Mouse (Mus musculus) thymus, postnatal 4 days (tissue): ENCODE results near the gene Tmprss11a.

Source experiments
- DNase-seq: peaks from one replicate; pipeline ENCODE4 v3.0.0; 2021

Tmprss11a gene

DNA sequence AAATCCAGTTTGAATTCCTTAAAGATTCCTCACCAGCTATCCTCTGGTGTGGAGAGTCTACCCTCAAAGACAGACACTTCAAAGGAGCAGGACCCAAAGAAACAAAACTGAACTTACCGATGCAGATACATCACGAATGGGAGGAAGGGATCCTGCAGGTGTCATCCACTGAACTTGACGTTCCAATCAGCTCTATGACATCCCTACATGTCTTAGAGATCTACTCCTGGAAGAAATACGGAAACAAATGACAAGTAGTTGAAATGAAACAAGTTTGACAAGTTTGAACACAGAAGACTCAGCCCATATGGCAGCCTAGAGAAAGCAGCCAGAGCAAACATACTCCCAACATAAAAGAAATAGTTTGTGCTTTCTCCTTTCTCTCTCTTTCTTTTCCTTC, at the start of gene Tmprss11a:
TSS of gene Tmprss11a (minus strand) at position 101 of the 400 bp plus-strand sequence.
- DNase-seq: no peak

DNA sequence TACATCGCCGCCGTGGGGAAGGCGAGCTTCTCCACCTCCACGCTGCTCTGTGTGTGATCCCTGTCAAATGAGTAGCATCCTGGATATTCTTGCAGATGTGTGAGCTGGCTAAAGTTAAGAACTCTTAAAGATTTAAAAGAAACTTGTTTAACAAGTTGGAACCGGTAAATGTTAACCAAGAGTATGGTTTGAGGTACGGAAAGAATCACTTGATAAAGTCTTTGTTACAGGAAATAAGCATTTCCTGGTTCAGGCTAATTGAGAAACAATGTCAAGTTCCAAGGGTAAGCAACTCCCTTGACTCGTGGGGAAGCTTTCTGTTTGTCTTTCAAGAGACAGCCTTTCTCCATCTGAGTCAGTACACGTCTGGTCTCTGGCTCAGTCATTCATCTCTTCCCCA, 49.7 kb upstream of the Tmprss11a start, which contains the start of gene Tmprss11g:
TSS of gene Tmprss11g (minus strand) at position 101 of the 400 bp plus-strand sequence.
- no peak for DNase-seq

DNA sequence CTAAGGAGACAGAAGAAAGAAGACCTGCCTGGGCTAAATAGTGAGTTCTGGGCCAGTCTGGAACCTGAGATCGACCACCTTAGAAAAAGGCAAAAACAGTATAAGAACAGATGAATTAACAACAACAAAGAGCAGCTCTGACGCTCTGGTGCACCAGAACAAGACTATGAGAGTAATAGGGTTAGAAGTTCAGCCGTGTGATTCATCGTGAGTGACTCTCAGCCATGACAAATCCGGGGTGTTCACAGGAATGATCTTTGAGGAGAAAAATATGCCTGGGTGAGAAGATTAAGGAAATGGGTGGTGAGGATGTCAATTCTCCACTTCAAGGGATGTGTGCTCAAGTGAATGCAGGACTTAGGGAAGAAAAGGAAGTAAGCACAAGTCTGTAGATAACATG, 42.7 kb upstream of the Tmprss11a start:
- DNase-seq: no peak

DNA sequence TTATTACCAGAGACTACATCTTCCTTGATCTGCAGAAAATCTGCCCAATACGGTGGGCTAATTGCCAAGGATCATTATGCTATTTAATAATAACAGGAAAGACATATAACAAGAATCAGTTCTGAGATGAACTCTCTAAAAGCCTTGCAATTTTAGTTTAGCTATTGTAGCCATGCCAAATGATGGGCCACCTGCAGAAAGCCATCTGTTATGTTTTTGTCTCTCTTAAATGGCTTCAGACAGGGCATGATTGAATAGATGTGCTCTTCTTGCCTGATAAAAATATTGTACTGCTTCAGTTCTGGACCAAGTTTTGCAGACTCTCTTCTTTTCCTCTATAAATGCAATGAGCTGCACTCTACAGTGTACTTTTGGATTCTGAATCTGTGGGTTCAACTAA, 24.7 kb upstream of the Tmprss11a start:
- DNase-seq: no peak

DNA sequence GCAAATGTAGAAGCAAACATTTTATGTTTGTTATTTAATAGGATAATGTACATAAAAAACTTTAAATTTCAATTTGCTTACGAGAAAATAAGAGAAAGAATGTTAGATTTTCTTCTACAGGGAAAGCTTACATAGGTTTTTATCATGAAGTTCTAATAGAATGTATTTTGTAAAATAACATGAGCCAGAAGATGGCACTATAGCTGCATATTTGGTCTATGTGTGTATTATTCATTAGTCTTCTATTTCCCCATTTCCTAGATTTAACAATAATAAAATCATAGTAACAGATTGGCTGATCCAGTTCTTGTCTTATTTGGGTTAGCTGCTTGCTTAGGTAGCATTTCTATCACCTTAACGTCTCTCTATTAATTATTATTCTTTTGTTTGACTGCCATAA, 13.8 kb upstream of the Tmprss11a start:
- DNase-seq: no peak

DNA sequence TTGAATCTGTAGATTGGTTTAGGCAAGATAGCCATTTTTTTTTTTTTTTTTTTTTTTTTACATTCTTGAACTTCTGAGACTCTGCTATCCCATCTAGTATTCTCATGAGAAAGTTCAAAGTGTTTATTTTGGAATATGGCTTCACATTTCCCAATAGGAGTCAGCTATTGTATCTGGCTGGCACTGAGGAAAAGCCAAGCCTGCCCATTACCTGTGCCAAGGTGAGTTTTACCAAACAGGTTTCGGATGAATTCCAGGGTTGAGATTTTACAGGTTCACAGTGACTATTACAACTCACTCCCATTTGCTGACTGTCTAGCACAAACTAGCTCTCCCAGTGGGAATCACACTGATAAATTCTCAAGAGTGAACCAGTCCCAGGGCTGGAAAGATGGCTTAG, 13.2 kb upstream of the Tmprss11a start:
- no peak for DNase-seq

DNA sequence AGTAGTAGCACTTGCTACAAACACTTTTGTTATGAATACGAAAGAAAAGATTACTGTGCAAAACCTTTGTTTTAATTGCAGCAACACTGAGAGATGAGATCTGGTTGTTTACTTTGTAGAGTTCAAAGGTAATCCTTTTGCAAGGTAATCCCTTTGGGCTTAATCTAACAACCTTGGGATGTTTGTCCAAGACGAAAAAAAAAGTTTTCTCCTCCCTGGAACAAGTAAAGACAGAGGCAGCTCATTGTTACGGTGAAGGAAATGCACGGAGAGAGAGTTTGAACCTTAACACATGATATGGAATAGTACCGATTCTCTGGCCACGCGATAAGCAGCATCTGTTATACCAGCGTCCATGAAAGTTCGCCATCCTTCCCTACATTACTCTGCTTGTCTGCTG, 5.1 kb upstream of the Tmprss11a start:
- DNase-seq: no peak

DNA sequence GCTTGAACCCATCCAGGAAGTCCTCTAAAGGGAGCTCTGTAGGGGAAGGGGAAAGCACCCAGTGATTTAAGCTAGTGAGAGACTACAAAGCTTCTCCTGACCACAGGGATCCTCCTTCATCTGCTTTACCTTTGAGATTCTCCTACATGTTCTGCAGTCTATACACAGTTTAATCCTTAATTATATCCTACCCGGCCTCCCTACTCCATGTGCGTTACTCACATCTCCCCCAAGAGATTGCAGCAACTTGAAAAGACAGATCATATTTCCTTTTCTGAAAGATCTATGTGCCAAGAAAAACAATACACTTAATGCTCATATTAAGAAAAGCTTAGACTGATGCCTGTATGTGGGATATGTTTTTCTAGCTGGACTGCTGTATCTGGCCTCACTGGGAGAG, 29.5 kb downstream of the Tmprss11a start:
- DNase-seq: no peak

DNA sequence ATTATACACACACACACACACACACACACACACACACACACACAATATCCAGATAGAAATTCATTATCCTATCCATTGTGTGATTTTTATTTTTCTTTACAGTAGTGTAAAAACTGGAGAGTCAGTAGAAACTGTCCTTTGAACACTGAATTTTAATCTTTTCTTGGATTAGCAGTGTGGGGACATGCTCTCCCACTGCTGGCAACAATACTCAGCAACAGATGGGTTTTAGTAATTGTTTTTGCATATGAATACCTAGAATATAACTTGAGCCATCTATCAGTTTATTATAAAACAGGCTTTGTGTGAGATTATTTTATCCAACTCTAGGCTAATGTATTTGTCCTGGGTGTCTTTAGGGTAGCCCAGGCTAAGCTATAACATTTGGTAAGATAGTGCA, 30.2 kb downstream of the Tmprss11a start:
- no peak for DNase-seq

DNA sequence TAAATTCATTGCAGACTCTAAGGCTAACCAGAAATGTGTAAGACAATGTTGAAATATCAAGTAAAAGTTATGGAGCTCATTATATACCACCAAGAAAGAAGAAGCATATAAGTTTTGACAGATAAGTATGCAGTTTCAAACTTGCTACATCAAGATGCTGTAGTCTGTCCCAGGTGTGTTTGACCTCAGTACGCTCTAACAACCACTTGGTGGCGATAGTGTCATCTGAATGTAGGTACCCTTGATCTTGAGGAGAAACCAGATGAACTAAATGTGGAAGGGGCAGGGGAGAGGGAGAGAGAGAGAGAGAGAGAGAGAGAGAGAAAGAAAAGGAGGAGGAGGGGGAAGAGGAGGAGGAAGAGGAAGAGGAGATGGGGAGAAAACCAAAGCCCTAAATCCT, 36.1 kb downstream of the Tmprss11a start:
- no peak for DNase-seq

DNA sequence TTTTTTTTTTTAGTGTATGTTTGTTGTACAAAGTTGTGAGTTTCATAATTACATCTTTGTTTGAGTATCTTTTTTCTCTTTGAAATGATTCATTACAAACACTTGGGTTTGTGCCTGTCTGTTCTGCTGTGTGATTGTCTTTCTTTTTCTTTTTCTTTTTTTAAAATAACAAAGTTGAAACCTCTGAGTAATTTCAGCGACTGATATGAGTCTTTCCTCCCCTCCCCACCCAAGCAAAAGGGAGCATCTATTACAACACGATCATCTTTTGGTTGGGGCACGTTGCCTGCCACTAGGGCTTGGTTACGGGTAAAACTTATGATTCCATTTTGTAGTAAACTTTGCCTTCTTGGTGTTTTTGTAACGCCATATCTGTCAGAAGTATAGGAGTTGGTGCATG, 37.7 kb downstream of the Tmprss11a start:
- DNase-seq: no peak

DNA sequence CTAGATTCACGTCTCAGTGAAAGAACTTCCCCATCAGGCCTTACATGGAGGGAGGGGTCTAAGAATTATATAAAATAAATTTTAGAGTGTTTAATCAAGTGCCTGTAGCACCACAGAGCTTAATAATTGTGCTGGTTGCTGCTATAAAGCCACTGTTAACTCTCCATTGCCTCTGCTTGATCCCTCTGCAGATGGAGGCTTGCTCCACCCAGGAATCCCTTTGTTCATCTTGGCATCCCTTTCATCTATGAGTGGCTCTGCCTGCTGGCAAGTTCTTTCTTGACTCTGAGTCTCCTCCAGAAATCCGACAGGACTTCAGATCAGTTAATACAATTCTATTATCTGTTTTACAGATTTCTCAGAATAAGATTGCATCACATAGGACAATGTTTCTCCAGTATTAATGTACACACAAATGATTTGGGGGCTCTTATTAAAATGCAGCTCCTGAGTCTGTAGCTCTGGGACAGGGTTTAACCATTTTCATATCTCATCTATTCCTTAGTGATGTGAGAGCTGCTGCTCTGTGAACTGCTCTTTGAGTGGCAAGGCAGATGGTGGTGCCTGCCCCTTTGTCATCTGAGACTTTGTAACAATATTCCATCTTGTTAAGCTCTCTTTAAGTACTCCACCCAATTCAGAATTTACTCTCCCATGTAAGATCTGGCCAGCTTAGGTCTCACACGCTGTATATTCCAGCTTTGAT, 47.3 kb downstream of the Tmprss11a start:
- no peak for DNase-seq

DNA sequence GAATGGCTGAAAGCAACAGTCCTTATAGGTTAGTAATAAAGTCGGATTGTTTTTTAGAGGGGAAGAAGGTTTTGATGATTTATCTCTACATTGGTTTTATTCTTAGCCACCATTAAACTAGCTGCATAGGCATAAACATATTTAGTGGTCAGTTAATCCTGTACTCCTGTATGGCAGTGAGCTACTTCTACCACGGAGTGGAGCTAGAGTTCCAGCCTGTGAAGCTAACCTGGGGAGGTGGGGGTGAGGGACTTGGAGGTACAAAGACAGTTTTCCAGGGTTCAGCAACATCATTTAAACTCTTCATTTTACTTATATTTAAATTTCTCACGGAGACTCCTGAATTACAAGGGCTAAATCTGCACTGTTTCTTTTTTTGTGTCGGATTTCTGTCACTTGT, 49.3 kb downstream of the Tmprss11a start:
- no peak for DNase-seq

DNA sequence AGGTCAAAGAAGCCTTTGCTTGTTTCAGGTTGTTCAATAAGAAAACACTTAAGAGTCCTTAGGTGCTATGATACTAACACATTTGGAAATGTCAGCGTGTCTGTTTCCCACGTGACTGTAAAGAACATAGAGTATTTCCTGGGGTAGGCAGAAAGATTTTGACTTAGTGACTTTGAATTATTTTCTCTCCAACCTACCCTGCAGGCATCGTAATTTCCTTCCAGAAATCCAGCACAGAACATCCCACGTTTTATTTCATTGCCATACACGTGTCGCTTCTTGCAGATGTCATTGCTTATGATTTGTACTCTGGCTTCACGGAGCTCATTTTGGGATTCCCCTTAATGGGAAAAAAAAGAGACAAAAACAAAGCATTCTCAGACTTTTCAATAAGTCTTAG, 54.5 kb downstream of the Tmprss11a start:
- no peak for DNase-seq

DNA sequence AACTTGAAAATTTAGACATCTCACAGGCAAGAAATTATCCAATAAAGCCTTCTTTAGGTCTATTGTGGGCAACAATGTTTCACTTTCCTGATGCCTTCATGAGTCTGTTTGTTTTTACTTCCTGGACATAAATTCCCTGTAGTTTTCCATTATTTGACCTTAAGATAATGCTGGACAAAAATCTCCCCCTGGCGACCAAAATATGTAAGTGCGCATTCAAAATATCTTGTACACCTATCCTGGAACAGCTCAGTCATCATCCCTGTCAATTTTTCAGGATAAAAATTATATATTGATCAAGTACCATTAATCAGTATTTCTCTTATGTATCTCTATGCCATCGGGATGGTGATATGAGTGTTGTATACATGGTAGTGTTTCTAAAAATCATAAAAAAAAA, 58.0 kb downstream of the Tmprss11a start:
- DNase-seq: no peak

DNA sequence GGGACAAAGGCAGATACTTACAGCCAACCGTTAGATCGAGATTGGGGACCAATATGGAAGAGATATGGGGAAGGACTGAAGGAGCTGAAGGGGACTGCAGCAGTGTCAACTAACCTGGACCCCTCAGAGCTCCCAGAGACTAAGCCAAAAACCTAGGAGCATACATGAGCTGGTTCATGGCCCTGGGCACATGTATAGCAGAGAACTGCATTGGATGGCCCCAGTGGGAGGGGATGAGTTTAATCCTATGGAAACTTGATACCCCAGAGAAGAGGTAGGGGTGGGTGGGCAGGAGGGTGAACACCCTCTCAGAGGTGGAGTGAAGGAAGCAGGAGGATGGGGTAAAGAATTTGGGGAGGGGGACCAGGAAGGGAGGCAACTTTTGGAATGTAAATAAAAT, 60.8 kb downstream of the Tmprss11a start:
- DNase-seq: no peak

DNA sequence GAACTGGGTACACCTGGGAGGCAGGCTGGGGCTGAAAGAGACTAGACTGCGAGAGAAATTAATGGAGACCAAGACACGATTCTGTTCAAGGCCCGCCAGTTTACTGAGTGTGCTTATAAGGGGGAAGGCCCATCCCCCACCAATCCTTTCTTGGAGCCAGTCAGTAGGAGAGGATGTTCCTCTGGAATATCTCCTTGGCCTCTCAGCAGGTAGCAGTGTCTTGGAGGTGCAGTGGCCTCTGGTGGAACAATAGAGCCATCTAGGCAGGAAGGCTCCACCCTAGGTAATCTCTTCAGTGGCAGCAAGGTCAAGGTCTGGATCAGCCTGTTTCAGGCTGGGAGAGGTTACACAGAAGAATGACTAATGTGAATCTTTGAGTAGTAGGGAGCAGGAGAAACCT, 61.6 kb downstream of the Tmprss11a start:
- DNase-seq: no peak

DNA sequence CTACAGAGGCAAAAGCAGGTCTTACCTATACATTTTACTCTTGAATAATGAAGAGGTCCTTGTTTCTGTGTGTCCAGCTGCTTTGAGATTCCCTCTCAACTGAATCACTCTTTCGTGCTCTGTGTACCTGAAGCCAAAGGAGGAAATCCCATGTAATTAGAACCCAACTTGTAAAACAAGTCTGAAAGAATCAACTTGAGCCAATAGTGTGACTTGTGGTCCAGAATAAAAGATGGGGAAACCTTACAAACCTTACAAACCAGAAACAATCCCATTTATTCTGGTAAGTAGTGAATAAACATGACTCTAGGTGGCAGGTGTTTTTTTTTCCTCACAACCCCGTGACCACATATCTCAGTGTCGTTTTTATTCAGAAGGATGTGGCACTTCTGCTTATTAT, 95.5 kb downstream of the Tmprss11a start, which contains the start of gene Tmprss11d:
TSS of gene Tmprss11d (minus strand) at position 101 of the 400 bp plus-strand sequence.
- no peak for DNase-seq
